Mouse (Mus musculus) kidney, adult 2 months (tissue): ENCODE measurements around the gene Fuz.

Experiments
- CTCF ChIP-seq: fragments of 200-500 bp; conservative IDR thresholded peaks from 2 replicates; pipeline ENCODE4 v1.5.1; 2011; ENCODE audit warnings: low read depth, mild to moderate bottlenecking, control low read depth, low read length, moderate library complexity, mixed read lengths; ENCODE audit not compliant: insufficient read depth, insufficient read length
- POLR2A ChIP-seq: fragments of 200-500 bp; IDR thresholded peaks from one replicate; pipeline ENCODE4 v1.6.1; 2011; ENCODE audit warnings: low read depth, low read length, control low read depth

DNA sequence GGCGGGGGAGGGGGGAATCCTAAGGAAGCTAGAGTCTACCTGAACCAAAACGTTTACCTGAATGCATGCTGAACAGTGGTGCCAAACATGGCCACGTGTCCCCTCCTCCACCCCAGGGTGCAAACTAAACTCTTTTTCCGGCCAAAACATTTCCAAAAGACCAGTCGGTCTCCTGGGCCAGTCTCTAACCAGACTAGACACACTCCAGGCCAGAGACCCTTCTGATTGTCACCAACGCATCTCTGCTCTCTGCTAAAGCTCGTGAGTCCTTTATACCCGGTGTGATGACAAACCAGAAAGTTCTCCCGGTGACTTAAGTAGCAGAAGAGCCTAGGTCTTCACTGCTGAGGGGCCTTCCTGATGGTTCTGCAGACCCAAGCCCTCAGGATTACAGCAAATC, 28.1 kb upstream of the Fuz start:
- TF ChIP-seq POLR2A (no peak), CTCF (no peak)
